ENCODE assay signal across 11 mouse cellular contexts in genomic region chr9:41149079-41149676, GRCm38 (mm10). TPM values are rescaled to one million over a fixed set of nuclear protein-coding genes. Genes with fewer than 3 reads are reported as not detected.
DNase-seq lines count a peak whose midpoint lies in the region; ATAC-seq lines count a peak whose summit lies in the region.
"Had no signal": no experiment of that assay in that cellular context is flagged by ENCODE, and none has a peak within 500 bp of the region (broad histone marks: within the 10 kb centered on the region; RNA-seq: fewer than 3 reads in every experiment).

No protein-coding gene starts in this region.

- H3K36me3 ChIP-seq in midbrain, embryonic 13.5 days, result no peaks in the 10 kb centered on the region
- H3K36me3 ChIP-seq in midbrain, embryonic 14.5 days (ENCODE audit: control insufficient read depth, insufficient read depth, low read length), result no peaks in the 10 kb centered on the region
- no peaks in the 10 kb centered on the region for H3K36me3 ChIP-seq in hindbrain, embryonic 15.5 days
- H3K36me3 ChIP-seq in neural tube, embryonic 15.5 days, result no peaks in the 10 kb centered on the region

- H3K4me1 ChIP-seq in midbrain, embryonic 13.5 days (replicated peaks), result peaks cover 31% of the 10 kb centered on the region
- peaks cover 14% of the 10 kb centered on the region; the same call in 1 of the 2 replicates for H3K4me1 ChIP-seq in midbrain, embryonic 14.5 days (ENCODE audit: control insufficient read depth, insufficient read depth, low read length)
- peaks cover 59% of the 10 kb centered on the region for H3K4me1 ChIP-seq in hindbrain, embryonic 15.5 days (replicated peaks)
- peaks cover 61% of the 10 kb centered on the region for H3K4me1 ChIP-seq in neural tube, embryonic 15.5 days

- H3K9me3 ChIP-seq in midbrain, embryonic 13.5 days, result no peaks in the 10 kb centered on the region
- H3K9me3 ChIP-seq in midbrain, embryonic 14.5 days (ENCODE audit: control insufficient read depth, low read length), result no peaks in the 10 kb centered on the region
- no peaks in the 10 kb centered on the region for H3K9me3 ChIP-seq in hindbrain, embryonic 15.5 days
- H3K9me3 ChIP-seq in neural tube, embryonic 15.5 days (replicated peaks), result no peaks in the 10 kb centered on the region

- 78% methylated on average over 6 of the region's 6 CpGs for WGBS in midbrain, embryonic 13.5 days
- 82% methylated on average over 6 of the region's 6 CpGs for WGBS in midbrain, embryonic 14.5 days
- WGBS in hindbrain, embryonic 15.5 days, result 41% methylated on average over 6 of the region's 6 CpGs
- 41% methylated on average over 6 of the region's 6 CpGs for WGBS in neural tube, embryonic 15.5 days

- H3K4me3 ChIP-seq in midbrain, embryonic 13.5 days (replicated peaks), result no peak overlapping the region
- no peak overlapping the region for H3K4me3 ChIP-seq in midbrain, embryonic 14.5 days (replicated peaks; ENCODE audit: low read depth, low read length)
- no peak overlapping the region for H3K4me3 ChIP-seq in hindbrain, embryonic 15.5 days
- H3K4me3 ChIP-seq in neural tube, embryonic 15.5 days (replicated peaks), result no peak overlapping the region
- H3K4me3 ChIP-seq: gastrocnemius, adult 2 months had no signal

- no peak for DNase-seq in midbrain, embryonic 14.5 days
- DNase-seq in cerebellum, adult 9-10 months, result peak; percentile 89
- DNase-seq in gastrocnemius, adult 8-10 months (ENCODE audit: low spot score in 2 of 2), result no peak
- DNase-seq in kidney, adult 9 months, result no peak
- DNase-seq: embryo, embryonic 11 days; gastrocnemius, adult 2 months; kidney, postnatal 25 days; thymus, postnatal 25 days had no signal

- 0 out of 2 replicates have a peak, but pooled peaks have one; percentile 28 for ATAC-seq in midbrain, embryonic 13.5 days
- no peak for ATAC-seq in midbrain, embryonic 14.5 days (ENCODE audit: low FRiP score, low TSS enrichment)
- ATAC-seq in hindbrain, embryonic 15.5 days (ENCODE audit: low FRiP score, low read depth), result peak; percentile 85
- peak; percentile 72 for ATAC-seq in neural tube, embryonic 15.5 days (ENCODE audit: low FRiP score)

- no peak overlapping the region for H3K9ac ChIP-seq in midbrain, embryonic 13.5 days (replicated peaks)
- H3K9ac ChIP-seq in midbrain, embryonic 14.5 days (replicated peaks; ENCODE audit: low read length), result no peak overlapping the region
- H3K9ac ChIP-seq in hindbrain, embryonic 15.5 days, result no peak overlapping the region
- H3K9ac ChIP-seq in neural tube, embryonic 15.5 days (replicated peaks), result no peak overlapping the region

- no peak overlapping the region for H3K27ac ChIP-seq in midbrain, embryonic 13.5 days
- H3K27ac ChIP-seq in midbrain, embryonic 14.5 days (replicated peaks; ENCODE audit: low read depth, low read length), result no peak overlapping the region
- H3K27ac ChIP-seq in hindbrain, embryonic 15.5 days (replicated peaks), result peak overlapping the region; percentile 66
- peak overlapping the region; percentile 79 for H3K27ac ChIP-seq in neural tube, embryonic 15.5 days (replicated peaks)
- H3K27ac ChIP-seq: gastrocnemius, adult 2 months had no signal

- H3K27me3 ChIP-seq in midbrain, embryonic 13.5 days, result no peaks in the 10 kb centered on the region
- H3K27me3 ChIP-seq in midbrain, embryonic 14.5 days (ENCODE audit: control insufficient read depth, insufficient read depth, low read length), result no peaks in the 10 kb centered on the region
- H3K27me3 ChIP-seq in hindbrain, embryonic 15.5 days, result no peaks in the 10 kb centered on the region
- H3K27me3 ChIP-seq in neural tube, embryonic 15.5 days (replicated peaks), result no peaks in the 10 kb centered on the region

- H3K4me2 ChIP-seq in midbrain, embryonic 13.5 days (replicated peaks), result no peak overlapping the region
- no peak overlapping the region for H3K4me2 ChIP-seq in midbrain, embryonic 14.5 days (ENCODE audit: low read length)
- H3K4me2 ChIP-seq in hindbrain, embryonic 15.5 days, result no peak overlapping the region
- peak overlapping the region; percentile 1; the same call in 1 of the 2 replicates for H3K4me2 ChIP-seq in neural tube, embryonic 15.5 days

RNA-seq across cellular contexts. Expression of gene Ubash3b, which starts 12.3 kb away (rescaled TPM):
- 12.1 and 12.6 TPM in 2 replicates for polyA plus RNA-seq in midbrain, embryonic 13.5 days (2015; fragmentation: Nextera tagmentation; extraction: Ambion mirVana)
- 18.9 and 21.3 TPM in 2 replicates for polyA plus RNA-seq in midbrain, embryonic 14.5 days (2014; fragmentation: Nextera tagmentation; extraction: Ambion mirVana)
- polyA plus RNA-seq in hindbrain, embryonic 15.5 days (2015; fragmentation: Nextera tagmentation; extraction: Ambion mirVana), result 24.6 and 27.3 TPM in 2 replicates
- polyA plus RNA-seq in neural tube, embryonic 15.5 days (2015; fragmentation: Nextera tagmentation; extraction: Ambion mirVana), result 23.7 and 28.4 TPM in 2 replicates
- under 1 TPM in 3 of 4 experiments, not detected in 1; 0.17 to 0.34 (median 0.27) TPM for total RNA-seq in gastrocnemius, adult 8-10 months (2022)

Comparison
In these comparisons a context has a peak if more than half of its experiments do, and no peak if none do; other contexts are left out.
1. H3K27ac ChIP-seq: peak in hindbrain, embryonic 15.5 days (single experiment) and neural tube, embryonic 15.5 days (single experiment); none in midbrain, embryonic 13.5 days (single experiment) and midbrain, embryonic 14.5 days (single experiment).